Mouse (Mus musculus): ENCODE measurements around the gene Kantr. TPM values are rescaled to one million over a fixed set of nuclear protein-coding genes. Genes with fewer than 3 reads are reported as not detected.
"Not testable (repeated sequence)": the region's sequence is repeated elsewhere in the genome, so short reads cannot be mapped to it uniquely, and the experiment has no call there.

Kantr gene
- total RNA-seq (2022) = 10 to 100 TPM; 12.9 to 21.2 (median 18.2) TPM

- peak; percentile 76 for DNase-seq
Measured at GRCm38 (mm10) chrX:152326996-152327688, at the start of gene Kantr. Gene Kantr, minus strand, starts transcription at chrX:152327495.

GRCm38 (mm10) chrX:152368397-152369273 lies 41.3 kb upstream of the Kantr start, which contains the start of gene Gpr173:
Gene Gpr173, minus strand, starts transcription at chrX:152368704.
- no peak for DNase-seq

- no peak for DNase-seq
Measured at GRCm38 (mm10) chrX:152368054-152368396, 40.7 kb upstream of the Kantr start.

- no peak for DNase-seq
Measured at GRCm38 (mm10) chrX:152366418-152366817, 39.1 kb upstream of the Kantr start.

- no peak for DNase-seq
Measured at GRCm38 (mm10) chrX:152352553-152353153, 25.4 kb upstream of the Kantr start.

GRCm38 (mm10) chrX:152347041-152347440 lies 19.7 kb upstream of the Kantr start:
- DNase-seq = no peak

- DNase-seq = no peak
Measured at GRCm38 (mm10) chrX:152346587-152346986, 19.3 kb upstream of the Kantr start.

GRCm38 (mm10) chrX:152342903-152343302 lies 15.6 kb upstream of the Kantr start:
- DNase-seq = no peak

GRCm38 (mm10) chrX:152342358-152342901 lies 15.1 kb upstream of the Kantr start, which contains the start of gene Tspyl2:
Gene Tspyl2, minus strand, starts transcription at chrX:152342425.
- DNase-seq = peak; percentile 94

GRCm38 (mm10) chrX:152341496-152341895 lies 14.2 kb upstream of the Kantr start:
- DNase-seq = no peak

GRCm38 (mm10) chrX:152336546-152337332 lies 9.4 kb upstream of the Kantr start:
- DNase-seq = peak; percentile 93

GRCm38 (mm10) chrX:152336123-152336522 lies 8.8 kb upstream of the Kantr start:
- not testable (repeated sequence) for DNase-seq

GRCm38 (mm10) chrX:152329400-152329799 lies 2.1 kb upstream of the Kantr start:
- not testable (repeated sequence) for DNase-seq

GRCm38 (mm10) chrX:152327689-152328052 lies 376 bp upstream of the Kantr start:
- no peak for DNase-seq

GRCm38 (mm10) chrX:152323584-152323983 lies 3.7 kb downstream of the Kantr start:
- no peak for DNase-seq

GRCm38 (mm10) chrX:152322776-152323175 lies 4.5 kb downstream of the Kantr start:
- no peak for DNase-seq

- no peak for DNase-seq
Measured at GRCm38 (mm10) chrX:152320535-152320934, 6.8 kb downstream of the Kantr start.

GRCm38 (mm10) chrX:152307942-152308341 lies 19.4 kb downstream of the Kantr start:
- no peak for DNase-seq

- DNase-seq = no peak
Measured at GRCm38 (mm10) chrX:152307371-152307770, 19.9 kb downstream of the Kantr start.

GRCm38 (mm10) chrX:152306224-152306623 lies 21.1 kb downstream of the Kantr start:
- DNase-seq = no peak

- not testable (repeated sequence) for DNase-seq
Measured at GRCm38 (mm10) chrX:152287026-152287425, 40.3 kb downstream of the Kantr start.

- DNase-seq = no peak
Measured at GRCm38 (mm10) chrX:152284746-152285145, 42.5 kb downstream of the Kantr start.

All from adrenal gland, adult 8-10 months (tissue).